Mouse (Mus musculus) embryonic fibroblast, embryonic 13.5 days (primary cell): ENCODE results near the gene Emc9. TPM values are rescaled to one million over a fixed set of nuclear protein-coding genes. Genes with fewer than 3 reads are reported as not detected.

Source experiments
- H3K27ac ChIP-seq: 2 replicates; pipeline ENCODE4 v1.5.1; 2012; ENCODE audit warnings: low read length, control low read depth, inconsistent platforms; ENCODE audit not compliant: insufficient read depth
- H3K4me1 ChIP-seq: 2 replicates; pipeline ENCODE4 v1.6.1; 2011; ENCODE audit warnings: low read length; ENCODE audit not compliant: control insufficient read depth, insufficient read depth
- H3K4me3 ChIP-seq: 2 replicates; pipeline ENCODE4 v1.5.1; 2011; ENCODE audit warnings: mild to moderate bottlenecking, control low read depth, low read length; ENCODE audit not compliant: insufficient read depth
- CTCF ChIP-seq: IDR thresholded peaks from 2 replicates; pipeline ENCODE4 v1.5.1; 2011; ENCODE audit warnings: mild to moderate bottlenecking, control low read depth, low read length, moderate library complexity, borderline replicate concordance; ENCODE audit not compliant: insufficient read depth
- POLR2A ChIP-seq: IDR thresholded peaks from 2 replicates; pipeline ENCODE4 v1.6.1; 2011; ENCODE audit warnings: low read depth, mild to moderate bottlenecking, control low read depth, low read length, moderate library complexity
- polyA plus RNA-seq: library from polyadenylated mRNA; stranded (reverse); fragments of >200 nt; gene quantifications from 2 replicates; pipeline ENCODE4 v1.2.4, GENCODE M21; 2011; ENCODE audit warnings: low read depth; ENCODE audit not compliant: missing spikeins, insufficient read length

The Emc9 gene
- polyA plus RNA-seq, 1 experiment: 8.9 TPM

GRCm38 (mm10) chr14:55591331-55591891, 6.3 kb upstream of the Emc9 start, which contains the start of gene Rnf31:
Gene Rnf31, plus strand, starts transcription at chr14:55591708.
- no peak for TF ChIP-seq CTCF
- TF ChIP-seq POLR2A: peak; percentile 71
- Histone ChIP-seq H3K4me3 (peak within 1 kb of the TSS; percentile 96), H3K27ac (peak within 1 kb of the TSS; percentile 92), H3K4me1 (0 out of 2 replicates have a peak, but pooled peaks cover 4% of the 10 kb centered on the region)

GRCm38 (mm10) chr14:55590748-55591330, 5.7 kb upstream of the Emc9 start, which contains the start of gene Psme2:
Gene Psme2, minus strand, starts transcription at chr14:55591113.
- TF ChIP-seq POLR2A (peak; percentile 83), CTCF (no peak)
- H3K27ac ChIP-seq: peak within 1 kb of the TSS; percentile 92

GRCm38 (mm10) chr14:55589771-55590448, 4.8 kb upstream of the Emc9 start:
- Histone ChIP-seq H3K4me1 (0 out of 2 replicates have a peak, but pooled peaks cover 4% of the 10 kb centered on the region), H3K27ac (0 out of 2 replicates have a peak overlapping the region, but pooled peaks have one; percentile 32)

More at GRCm38 (mm10) chr14:55590748-55591330, 5.7 kb upstream of the Emc9 start, which contains the start of gene Psme2:
- Histone ChIP-seq H3K4me1 (0 out of 2 replicates have a peak, but pooled peaks cover 4% of the 10 kb centered on the region), H3K4me3 (peak within 1 kb of the TSS; percentile 96)

GRCm38 (mm10) chr14:55589271-55589670, 4.2 kb upstream of the Emc9 start:
- Histone ChIP-seq H3K27ac (no peak overlapping the region), H3K4me1 (0 out of 2 replicates have a peak, but pooled peaks cover 4% of the 10 kb centered on the region), H3K4me3 (no peak overlapping the region)
- TF ChIP-seq CTCF (no peak), POLR2A (no peak)

More at GRCm38 (mm10) chr14:55589771-55590448, 4.8 kb upstream of the Emc9 start:
- H3K4me3 ChIP-seq: peak overlapping the region; percentile 96
- no peak for TF ChIP-seq POLR2A
- TF ChIP-seq CTCF: no peak

- H3K4me3 ChIP-seq: no peak overlapping the region
- H3K27ac ChIP-seq: no peak overlapping the region
- H3K4me1 ChIP-seq: 0 out of 2 replicates have a peak, but pooled peaks cover 4% of the 10 kb centered on the region
- TF ChIP-seq CTCF (no peak), POLR2A (no peak)
Observed at GRCm38 (mm10) chr14:55586149-55586548, 1.0 kb upstream of the Emc9 start.

GRCm38 (mm10) chr14:55585566-55585960, 461 bp upstream of the Emc9 start:
- TF ChIP-seq CTCF (no peak), POLR2A (no peak)
- no peak overlapping the region for H3K4me3 ChIP-seq
- 0 out of 2 replicates have a peak, but pooled peaks cover 4% of the 10 kb centered on the region for H3K4me1 ChIP-seq
- H3K27ac ChIP-seq: no peak overlapping the region

GRCm38 (mm10) chr14:55584303-55584701, 800 bp downstream of the Emc9 start:
- TF ChIP-seq POLR2A: no peak
- no peak for TF ChIP-seq CTCF
- no peak overlapping the region for H3K27ac ChIP-seq
- peak overlapping the region; percentile 73 for H3K4me3 ChIP-seq
- H3K4me1 ChIP-seq: no peaks in the 10 kb centered on the region

GRCm38 (mm10) chr14:55581981-55582681, 3.0 kb downstream of the Emc9 start:
- no peaks in the 10 kb centered on the region for H3K4me1 ChIP-seq
- no peak overlapping the region for H3K4me3 ChIP-seq
- no peak overlapping the region for H3K27ac ChIP-seq
- peak; percentile 31; the same call in 1 of the 2 replicates for TF ChIP-seq POLR2A
- no peak for TF ChIP-seq CTCF

- Histone ChIP-seq H3K27ac (no peak overlapping the region), H3K4me3 (no peak overlapping the region), H3K4me1 (no peaks in the 10 kb centered on the region)
- TF ChIP-seq POLR2A (no peak), CTCF (no peak)
Observed at GRCm38 (mm10) chr14:55580731-55581130, 4.4 kb downstream of the Emc9 start.
